Mouse (Mus musculus) MEL (cell line): ENCODE results near the gene Acp1. TPM values are rescaled to one million over a fixed set of nuclear protein-coding genes. Genes with fewer than 3 reads are reported as not detected.

Experiments used
- DNase-seq: peaks from one replicate; pipeline ENCODE4 v3.0.0; 2011; ENCODE audit warnings: low read depth, low spot score
- H3K27ac ChIP-seq: 2 replicates; pipeline ENCODE4 v1.5.1; 2012; ENCODE audit warnings: low read depth, mild to moderate bottlenecking, control low read depth, low read length, moderate library complexity; ENCODE audit not compliant: control insufficient read depth
- H3K27me3 ChIP-seq, 2 experiments: fragments of 150-350 bp in 1 of 2; sonication (generic) in 1 of 2; 2 replicates each; pipeline ENCODE4 v1.6.1; 2012; ENCODE audit warnings: low read length in 2 of 2, mild to moderate bottlenecking in 2 of 2, improper control_type of control experiment in 1 of 2, moderate library complexity in 1 of 2; ENCODE audit not compliant: insufficient read depth in 2 of 2, control insufficient read depth in 1 of 2
- H3K36me3 ChIP-seq, 2 experiments: 2 replicates each; pipeline ENCODE4 v1.6.1; 2012 to 2014; ENCODE audit warnings: low read length in 2 of 2, improper control_type of control experiment in 1 of 2, inconsistent platforms in 1 of 2, mild to moderate bottlenecking in 1 of 2; ENCODE audit not compliant: insufficient read depth in 2 of 2, control insufficient read depth in 1 of 2
- H3K4me1 ChIP-seq, 2 experiments: fragments of 150-350 bp in 1 of 2; sonication (generic) in 1 of 2; 2 replicates each; pipeline ENCODE4 v1.6.1; 2012; ENCODE audit warnings: low read length in 2 of 2, improper control_type of control experiment in 1 of 2, mild to moderate bottlenecking in 1 of 2; ENCODE audit not compliant: insufficient read depth in 2 of 2, control insufficient read depth in 1 of 2
- H3K4me3 ChIP-seq, 2 experiments: fragments of 150-350 bp in 1 of 2; sonication (generic) in 1 of 2; 2 replicates each; pipeline ENCODE4 v1.5.1; 2012; ENCODE audit warnings: low read depth in 2 of 2, low read length in 2 of 2, mild to moderate bottlenecking in 2 of 2, moderate library complexity in 2 of 2, control low read depth in 1 of 2, improper control_type of control experiment in 1 of 2; ENCODE audit not compliant: control insufficient read depth in 1 of 2, insufficient read depth in 1 of 2
- H3K79me2 ChIP-seq: 2 replicates; pipeline ENCODE4 v1.6.1; 2012; ENCODE audit warnings: mild to moderate bottlenecking, low read length, moderate library complexity; ENCODE audit not compliant: control insufficient read depth, poor library complexity, insufficient read depth
- H3K9ac ChIP-seq: 2 replicates; pipeline ENCODE4 v1.6.1; 2012; ENCODE audit warnings: low read depth, mild to moderate bottlenecking, control low read depth, low read length, moderate library complexity; ENCODE audit not compliant: control insufficient read depth, poor library complexity, severe bottlenecking
- H3K9me3 ChIP-seq: fragments of 150-350 bp; sonication (generic); replicated peaks from 2 replicates; pipeline ENCODE4 v1.6.1; 2012; ENCODE audit warnings: mild to moderate bottlenecking, low read length, improper control_type of control experiment, moderate library complexity; ENCODE audit not compliant: insufficient read depth
- CHD1 ChIP-seq: IDR thresholded peaks from 2 replicates; pipeline ENCODE4 v1.6.1; 2012; ENCODE audit warnings: low read depth, mild to moderate bottlenecking, inconsistent platforms, low read length, improper control_type of control experiment
- ELF1 ChIP-seq: IDR thresholded peaks from 2 replicates; pipeline ENCODE4 v1.6.1; 2014; ENCODE audit warnings: low read depth, mild to moderate bottlenecking, inconsistent platforms, low read length, improper control_type of control experiment, moderate library complexity
- EP300 ChIP-seq, 2 experiments: IDR thresholded peaks; 2 replicates each; pipeline ENCODE4 v1.6.1; 2011; ENCODE audit warnings: improper control_type of control experiment in 2 of 2, low read length in 2 of 2, low read depth in 1 of 2, mild to moderate bottlenecking in 1 of 2
- ETS1 ChIP-seq: IDR thresholded peaks from 2 replicates; pipeline ENCODE4 v1.6.1; 2012; ENCODE audit warnings: low read depth, mild to moderate bottlenecking, inconsistent platforms, low read length, improper control_type of control experiment, moderate library complexity
- GATA1 ChIP-seq: IDR thresholded peaks from 2 replicates; pipeline ENCODE4 v1.6.1; 2011; ENCODE audit warnings: low read depth, low read length, improper control_type of control experiment
- KAT2A ChIP-seq: conservative IDR thresholded peaks from 2 replicates; pipeline ENCODE4 v1.6.1; 2012; ENCODE audit warnings: low read depth, low read length, improper control_type of control experiment, inconsistent platforms
- MAX ChIP-seq: IDR thresholded peaks from 2 replicates; pipeline ENCODE4 v1.6.1; 2011; ENCODE audit warnings: low read length, improper control_type of control experiment
- MXI1 ChIP-seq: IDR thresholded peaks from 2 replicates; pipeline ENCODE4 v1.6.1; 2011; ENCODE audit warnings: mild to moderate bottlenecking, low read depth, low read length, improper control_type of control experiment
- MYB ChIP-seq: IDR thresholded peaks from 2 replicates; pipeline ENCODE4 v1.6.1; 2011; ENCODE audit warnings: mild to moderate bottlenecking, low read depth, low read length, improper control_type of control experiment
- NRF1 ChIP-seq: IDR thresholded peaks from 2 replicates; pipeline ENCODE4 v1.6.1; 2014; ENCODE audit warnings: low read depth, mild to moderate bottlenecking, inconsistent platforms, low read length, improper control_type of control experiment, moderate library complexity; ENCODE audit not compliant: poor library complexity, insufficient read depth, severe bottlenecking
- POLR2A ChIP-seq, 2 experiments: IDR thresholded peaks; 2 replicates each; pipeline ENCODE4 v1.6.1; 2011 to 2012; ENCODE audit warnings: low read length in 2 of 2, mild to moderate bottlenecking in 2 of 2, control low read depth in 1 of 2, improper control_type of control experiment in 1 of 2, low read depth in 1 of 2, moderate library complexity in 1 of 2; ENCODE audit not compliant: control insufficient read depth in 1 of 2, insufficient read depth in 1 of 2, poor library complexity in 1 of 2
- POLR2AphosphoS2 ChIP-seq: IDR thresholded peaks from 2 replicates; pipeline ENCODE4 v1.6.1; 2011; ENCODE audit warnings: low read length, improper control_type of control experiment
- RCOR1 ChIP-seq: IDR thresholded peaks from 2 replicates; pipeline ENCODE4 v1.6.1; 2012; ENCODE audit warnings: low read depth, mild to moderate bottlenecking, inconsistent platforms, low read length, improper control_type of control experiment
- SMC3 ChIP-seq: IDR thresholded peaks from 2 replicates; pipeline ENCODE4 v1.6.1; 2011; ENCODE audit warnings: low read depth, low read length, improper control_type of control experiment
- TBP ChIP-seq: IDR thresholded peaks from 2 replicates; pipeline ENCODE4 v1.8.0; 2011; ENCODE audit warnings: low read depth, low read length, improper control_type of control experiment
- TCF12 ChIP-seq: IDR thresholded peaks from 2 replicates; pipeline ENCODE4 v1.6.1; 2014; ENCODE audit warnings: low read depth, mild to moderate bottlenecking, inconsistent platforms, low read length, improper control_type of control experiment, moderate library complexity
- UBTF ChIP-seq: IDR thresholded peaks from 2 replicates; pipeline ENCODE4 v1.6.1; 2012; ENCODE audit warnings: low read depth, mild to moderate bottlenecking, inconsistent platforms, low read length, improper control_type of control experiment, moderate library complexity, borderline replicate concordance; ENCODE audit not compliant: insufficient read depth
- ZKSCAN1 ChIP-seq: IDR thresholded peaks from 2 replicates; pipeline ENCODE4 v1.6.1; 2012; ENCODE audit warnings: low read depth, mild to moderate bottlenecking, inconsistent platforms, low read length, improper control_type of control experiment, moderate library complexity
- ZMIZ1 ChIP-seq: IDR thresholded peaks from 2 replicates; pipeline ENCODE4 v1.6.1; 2012; ENCODE audit warnings: low read depth, mild to moderate bottlenecking, inconsistent platforms, low read length, improper control_type of control experiment, moderate library complexity
- ZNF384 ChIP-seq: IDR thresholded peaks from 2 replicates; pipeline ENCODE4 v1.6.1; 2012; ENCODE audit warnings: low read depth, mild to moderate bottlenecking, inconsistent platforms, low read length, improper control_type of control experiment
- polyA plus RNA-seq, 2 experiments: library from polyadenylated mRNA; stranded (reverse) in 1 of 2; unstranded in 1 of 2; fragments of >175 nt in 1 of 2; fragments of >200 nt in 1 of 2; gene quantifications; 2 replicates each; pipeline versions ENCODE4 v1.2.1 to v1.2.4; 2012; ENCODE audit warnings: low replicate concordance in 2 of 2, low read depth in 1 of 2; ENCODE audit not compliant: insufficient read length in 2 of 2, insufficient read depth in 1 of 2, missing spikeins in 1 of 2
- total RNA-seq: library from RNA; depleted of rRNA; stranded (reverse); fragments of 300-350 nt; gene quantifications from 2 replicates; pipeline ENCODE4 v1.2.3, GENCODE M21; 2012

Acp1 gene
- total and polyA plus RNA-seq, 3 experiments, result 59.2 to 93.9 TPM; not detected in 1

DNA sequence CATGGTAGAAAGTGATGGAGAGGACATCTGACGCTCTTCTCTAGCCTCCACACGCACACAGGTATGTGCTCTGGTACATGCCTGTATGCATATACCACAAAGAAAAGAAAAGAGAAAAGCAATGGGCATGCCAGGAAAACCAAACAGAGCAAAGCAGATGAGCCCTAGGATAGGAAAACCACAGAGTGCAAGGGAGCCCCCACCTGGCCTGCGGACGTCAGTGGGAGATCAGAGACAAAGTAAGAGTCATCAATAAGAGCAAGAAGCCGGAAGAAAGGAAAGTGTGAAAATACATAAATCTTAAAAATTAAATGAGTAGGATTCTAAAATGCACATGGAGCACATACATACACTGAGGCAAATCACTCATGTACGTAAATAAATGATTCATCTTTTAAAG lies 31.9 kb downstream of the Acp1 start:
- Histone ChIP-seq H3K79me2 (no peaks in the 10 kb centered on the region), H3K27ac (no peak overlapping the region), H3K27me3 (peaks cover 2 to 6% of the 10 kb centered on the region in 2 experiments; a peak in 3 of 4 replicates), H3K9ac (no peak overlapping the region), H3K9me3 (no peaks in the 10 kb centered on the region), H3K4me3 (no peak overlapping the region), H3K36me3 (no peaks in the 10 kb centered on the region), H3K4me1 (no peaks in the 10 kb centered on the region)
- no peak for DNase-seq
- TF ChIP-seq GATA1, result no peak
- TF ChIP-seq EP300 (IDR thresholded peaks at IDR 0.05; ENCODE audit: low read depth in 1 of 2, low read length in 2 of 2), result no peak
- no peak for TF ChIP-seq MAX
- no peak for TF ChIP-seq ZNF384
- TF ChIP-seq POLR2AphosphoS2, result no peak

DNA sequence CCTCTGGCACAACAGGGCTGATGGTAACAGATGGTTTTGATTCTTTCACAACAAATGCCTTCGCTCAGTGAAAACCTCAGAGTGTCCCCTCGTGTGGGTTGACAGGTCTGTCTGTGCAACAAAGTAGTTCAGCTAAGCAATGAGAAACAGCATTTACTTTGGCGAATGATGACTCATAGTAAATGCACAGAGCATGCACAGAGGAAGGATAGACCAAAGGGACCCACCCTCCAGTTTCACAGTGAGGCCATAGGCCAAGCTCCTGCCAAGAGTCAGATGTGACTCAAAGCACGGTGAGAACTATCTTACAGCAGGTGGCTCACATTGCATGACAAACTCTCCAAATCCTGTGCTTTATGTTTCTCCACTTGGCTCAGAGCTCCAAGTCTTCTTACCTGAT lies 45.6 kb downstream of the Acp1 start:
- Histone ChIP-seq H3K9ac (no peak overlapping the region), H3K79me2 (no peaks in the 10 kb centered on the region)
- TF ChIP-seq NRF1, result no peak

DNA sequence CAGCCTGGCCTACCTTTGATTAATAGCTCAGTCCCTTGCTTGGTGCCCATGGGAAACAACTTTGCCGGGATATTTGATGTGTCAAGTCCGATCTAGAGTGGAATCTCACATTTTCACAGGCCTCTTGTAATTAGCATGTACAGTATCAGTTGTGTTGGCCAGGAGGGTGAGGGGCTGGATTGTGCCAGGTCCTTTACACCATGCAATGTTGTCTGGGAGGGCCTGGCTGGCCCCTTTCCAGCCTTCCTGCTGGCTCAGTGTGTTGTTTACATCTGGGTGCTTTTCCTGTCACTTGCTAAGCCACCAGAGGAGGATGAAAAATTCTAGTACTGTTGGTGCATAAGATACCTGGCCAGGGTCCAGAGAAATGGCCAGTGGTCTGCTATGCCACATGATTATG lies 47.0 kb downstream of the Acp1 start:
- Histone ChIP-seq H3K4me1 (no peaks in the 10 kb centered on the region), H3K79me2 (no peaks in the 10 kb centered on the region), H3K27ac (no peak overlapping the region)
- TF ChIP-seq ETS1 (no peak), SMC3 (no peak), NRF1 (no peak), KAT2A (no peak), UBTF (no peak), ZKSCAN1 (no peak), MYB (no peak), MAX (no peak), ZMIZ1 (no peak), MXI1 (no peak), TCF12 (no peak), TBP (no peak), ELF1 (no peak), POLR2AphosphoS2 (no peak), RCOR1 (no peak), POLR2A (IDR thresholded peaks at IDR 0.05; ENCODE audit: control insufficient read depth in 1 of 2, insufficient read depth in 1 of 2, low read depth in 1 of 2, low read length in 2 of 2, poor library complexity in 1 of 2) (no peak), CHD1 (no peak)
- TF ChIP-seq, all 39 proteins: peak for 0
- no peak overlapping the region for H3K4me3 ChIP-seq
- no peaks in the 10 kb centered on the region for H3K36me3 ChIP-seq
- no peaks in the 10 kb centered on the region for H3K27me3 ChIP-seq
- DNase-seq, result no peak
- no peak overlapping the region for H3K9ac ChIP-seq
- no peaks in the 10 kb centered on the region for H3K9me3 ChIP-seq

More for the DNA sequence above, 45.6 kb downstream of the Acp1 start:
- Histone ChIP-seq H3K27ac (no peak overlapping the region), H3K4me3 (no peak overlapping the region), H3K9me3 (no peaks in the 10 kb centered on the region), H3K27me3 (no peaks in the 10 kb centered on the region), H3K36me3 (no peaks in the 10 kb centered on the region), H3K4me1 (no peaks in the 10 kb centered on the region)
- DNase-seq, result no peak
